Mouse (Mus musculus): ENCODE measurements at regions not wholly inside any gene's neighbourhood (a gene's known extent, or its start where the extent isn't known, plus 50 kb on each side); places are given as distances from the start of the nearest gene placed in this dataset.

DNA sequence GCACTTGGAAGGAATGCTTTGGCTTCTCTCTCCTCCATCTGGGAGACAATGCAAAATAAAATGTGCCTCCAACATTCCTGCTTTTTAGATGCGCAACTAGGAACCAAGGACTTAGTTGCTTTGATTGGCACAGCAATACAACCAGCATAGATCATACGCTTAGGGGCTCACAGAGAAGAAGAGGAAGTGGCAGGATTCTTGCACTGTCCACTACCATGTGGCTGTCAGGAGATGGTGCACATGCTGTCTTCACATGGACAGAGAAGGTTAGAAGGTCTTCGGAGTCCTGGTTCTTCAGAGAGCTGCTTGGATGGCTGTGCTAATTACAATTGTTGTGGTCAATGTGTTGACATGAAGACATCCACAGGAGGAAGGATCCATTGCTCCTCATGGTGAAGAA, 88.3 kb upstream of the Samsn1 start:
- no peak overlapping the region for H3K4me2 ChIP-seq
- no peak overlapping the region for H3K9ac ChIP-seq
- ATAC-seq (ENCODE audit: insufficient number of reproducible peaks, insufficient read depth, low FRiP score, low TSS enrichment, low read depth), result no peak
- H3K9me3 ChIP-seq, result no peaks in the 10 kb centered on the region
- H3K36me3 ChIP-seq, result no peaks in the 10 kb centered on the region
- no peaks in the 10 kb centered on the region for H3K4me1 ChIP-seq
- H3K4me3 ChIP-seq, result no peak overlapping the region
- H3K27ac ChIP-seq, result no peak overlapping the region
- no peaks in the 10 kb centered on the region for H3K27me3 ChIP-seq
- WGBS, result 93% methylated on average over 3 of the region's 3 CpGs

- WGBS, result 83% methylated on average over 2 of the region's 2 CpGs
Observed at GRCm38 (mm10) chr16:76108464-76108863, 86.4 kb upstream of the Samsn1 start.

DNA sequence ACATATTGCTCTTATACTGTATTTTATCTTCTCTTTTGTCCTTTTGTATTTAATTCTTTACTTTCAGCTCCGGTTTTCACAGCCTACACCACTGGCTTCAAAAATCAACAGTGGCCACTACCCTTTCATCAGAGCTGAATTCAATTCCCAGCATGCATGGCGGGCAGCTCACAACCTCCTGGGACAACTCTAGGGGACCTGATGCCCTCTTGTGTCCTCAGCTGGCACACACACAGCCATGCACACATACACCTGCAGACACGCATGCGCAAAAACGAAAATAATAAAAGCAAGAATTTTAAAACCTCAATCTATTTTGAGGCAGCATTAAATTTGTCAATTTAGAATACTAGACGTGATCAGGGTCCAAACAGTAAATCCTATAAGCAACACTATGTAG, 82.6 kb upstream of the Samsn1 start:
- Histone ChIP-seq H3K27ac (no peak overlapping the region), H3K9ac (no peak overlapping the region), H3K4me3 (no peak overlapping the region), H3K4me1 (no peaks in the 10 kb centered on the region), H3K36me3 (no peaks in the 10 kb centered on the region), H3K9me3 (no peaks in the 10 kb centered on the region), H3K4me2 (no peak overlapping the region), H3K27me3 (no peaks in the 10 kb centered on the region)
- ATAC-seq (ENCODE audit: insufficient number of reproducible peaks, insufficient read depth, low FRiP score, low TSS enrichment, low read depth), result no peak
- WGBS, result 94% methylated on average over 6 of the region's 6 CpGs

More at GRCm38 (mm10) chr16:76108464-76108863, 86.4 kb upstream of the Samsn1 start:
- H3K4me3 ChIP-seq, result no peak overlapping the region
- no peak overlapping the region for H3K27ac ChIP-seq
- H3K9me3 ChIP-seq, result no peaks in the 10 kb centered on the region
- no peak overlapping the region for H3K9ac ChIP-seq
- no peaks in the 10 kb centered on the region for H3K27me3 ChIP-seq
- H3K4me2 ChIP-seq, result no peak overlapping the region
- no peak for ATAC-seq (ENCODE audit: insufficient number of reproducible peaks, insufficient read depth, low FRiP score, low TSS enrichment, low read depth)
- no peaks in the 10 kb centered on the region for H3K4me1 ChIP-seq
- no peaks in the 10 kb centered on the region for H3K36me3 ChIP-seq

GRCm38 (mm10) chr16:76101773-76102172, 79.7 kb upstream of the Samsn1 start:
- no peaks in the 10 kb centered on the region for H3K4me1 ChIP-seq
- no peak overlapping the region for H3K9ac ChIP-seq
- 84% methylated on average over 3 of the region's 3 CpGs for WGBS
- no peaks in the 10 kb centered on the region for H3K36me3 ChIP-seq
- no peaks in the 10 kb centered on the region for H3K9me3 ChIP-seq
- no peaks in the 10 kb centered on the region for H3K27me3 ChIP-seq
- ATAC-seq (ENCODE audit: insufficient number of reproducible peaks, insufficient read depth, low FRiP score, low TSS enrichment, low read depth), result no peak
- H3K4me3 ChIP-seq, result no peak overlapping the region
- no peak overlapping the region for H3K4me2 ChIP-seq
- H3K27ac ChIP-seq, result no peak overlapping the region

GRCm38 (mm10) chr16:76097808-76098207, 75.7 kb upstream of the Samsn1 start:
- WGBS, result 84% methylated on average over 9 of the region's 9 CpGs
- Histone ChIP-seq H3K4me2 (no peak overlapping the region), H3K9me3 (no peaks in the 10 kb centered on the region), H3K4me3 (no peak overlapping the region), H3K27me3 (no peaks in the 10 kb centered on the region), H3K9ac (no peak overlapping the region), H3K4me1 (no peaks in the 10 kb centered on the region), H3K36me3 (no peaks in the 10 kb centered on the region), H3K27ac (no peak overlapping the region)
- no peak for ATAC-seq (ENCODE audit: insufficient number of reproducible peaks, insufficient read depth, low FRiP score, low TSS enrichment, low read depth)

DNA sequence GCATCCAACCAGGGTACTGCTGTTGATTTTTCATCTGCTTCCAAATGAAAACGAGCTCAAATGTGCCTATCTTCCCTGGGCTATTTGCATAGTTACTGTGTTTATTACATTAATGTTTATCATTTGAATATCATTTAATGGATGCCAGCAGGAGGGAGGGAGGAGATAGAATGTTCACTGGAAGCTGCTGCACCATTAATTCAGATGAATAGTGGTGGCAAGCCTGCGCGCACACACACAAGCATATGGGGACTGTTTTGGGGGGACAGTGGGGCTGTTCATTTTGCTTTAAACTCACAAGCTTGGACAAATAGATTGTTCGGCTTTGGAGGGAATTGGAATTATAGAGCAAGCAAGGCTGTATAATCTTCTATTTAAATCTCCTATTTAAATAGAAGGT, 74.3 kb upstream of the Samsn1 start:
- no peak for ATAC-seq (ENCODE audit: insufficient number of reproducible peaks, insufficient read depth, low FRiP score, low TSS enrichment, low read depth)
- Histone ChIP-seq H3K36me3 (no peaks in the 10 kb centered on the region), H3K4me1 (no peaks in the 10 kb centered on the region), H3K27me3 (no peaks in the 10 kb centered on the region), H3K27ac (no peak overlapping the region), H3K4me2 (no peak overlapping the region), H3K9me3 (no peaks in the 10 kb centered on the region), H3K9ac (no peak overlapping the region), H3K4me3 (no peak overlapping the region)
- WGBS, result 85% methylated on average over 4 of the region's 4 CpGs

GRCm38 (mm10) chr16:76085363-76085762, 63.3 kb upstream of the Samsn1 start:
- 89% methylated on average over 4 of the region's 4 CpGs for WGBS
- Histone ChIP-seq H3K4me1 (no peaks in the 10 kb centered on the region), H3K4me2 (no peak overlapping the region), H3K27me3 (no peaks in the 10 kb centered on the region), H3K27ac (no peak overlapping the region), H3K4me3 (no peak overlapping the region), H3K9me3 (no peaks in the 10 kb centered on the region), H3K36me3 (no peaks in the 10 kb centered on the region), H3K9ac (no peak overlapping the region)
- ATAC-seq (ENCODE audit: insufficient number of reproducible peaks, insufficient read depth, low FRiP score, low TSS enrichment, low read depth), result no peak

GRCm38 (mm10) chr16:76082465-76082864, 60.4 kb upstream of the Samsn1 start:
- no peak overlapping the region for H3K27ac ChIP-seq
- ATAC-seq (ENCODE audit: insufficient number of reproducible peaks, insufficient read depth, low FRiP score, low TSS enrichment, low read depth), result no peak
- no peaks in the 10 kb centered on the region for H3K9me3 ChIP-seq
- H3K27me3 ChIP-seq, result no peaks in the 10 kb centered on the region
- H3K4me3 ChIP-seq, result no peak overlapping the region
- H3K4me1 ChIP-seq, result no peaks in the 10 kb centered on the region
- no peak overlapping the region for H3K9ac ChIP-seq
- WGBS, result 66% methylated on average over 4 of the region's 4 CpGs
- no peaks in the 10 kb centered on the region for H3K36me3 ChIP-seq
- H3K4me2 ChIP-seq, result no peak overlapping the region

DNA sequence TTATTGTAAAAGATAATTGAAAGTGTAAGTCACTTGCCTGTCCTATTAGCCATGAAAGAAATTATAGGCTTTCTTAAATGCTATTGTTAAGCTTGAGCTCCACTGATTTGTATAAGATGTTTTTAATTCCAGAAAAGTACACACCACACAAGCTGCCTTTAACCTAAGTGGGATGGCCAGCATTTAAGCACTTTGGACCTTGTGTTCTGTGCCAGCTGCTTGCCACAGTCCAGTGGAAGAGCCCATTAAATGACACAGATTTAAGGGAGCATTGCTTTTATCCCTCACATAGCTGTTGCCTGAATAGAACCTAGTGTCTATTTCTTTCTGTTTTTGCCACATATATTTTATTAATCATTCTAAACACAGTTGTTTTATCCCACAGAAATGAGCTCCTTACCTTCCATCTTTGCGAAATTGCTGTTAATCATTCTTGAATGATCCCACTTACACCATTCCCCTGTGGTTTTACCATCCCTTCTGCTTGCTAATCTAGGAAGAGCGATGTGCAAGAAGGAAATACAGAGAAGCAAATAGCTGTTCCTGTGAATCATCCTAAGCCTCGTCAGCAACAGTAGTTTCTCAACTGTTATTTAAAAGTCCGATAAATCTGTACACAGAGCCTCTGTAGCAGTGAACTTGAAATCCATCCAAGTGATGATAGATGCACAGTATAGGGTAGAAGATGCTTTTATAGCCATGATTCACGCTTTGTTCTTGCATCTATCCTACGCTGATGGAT, 57.9 kb upstream of the Samsn1 start:
- Histone ChIP-seq H3K27ac (no peak overlapping the region), H3K36me3 (no peaks in the 10 kb centered on the region), H3K27me3 (no peaks in the 10 kb centered on the region), H3K9ac (no peak overlapping the region), H3K9me3 (no peaks in the 10 kb centered on the region), H3K4me3 (no peak overlapping the region), H3K4me1 (no peaks in the 10 kb centered on the region), H3K4me2 (no peak overlapping the region)
- WGBS, result 87% methylated on average over 6 of the region's 6 CpGs
- ATAC-seq (ENCODE audit: insufficient number of reproducible peaks, insufficient read depth, low FRiP score, low TSS enrichment, low read depth), result no peak

DNA sequence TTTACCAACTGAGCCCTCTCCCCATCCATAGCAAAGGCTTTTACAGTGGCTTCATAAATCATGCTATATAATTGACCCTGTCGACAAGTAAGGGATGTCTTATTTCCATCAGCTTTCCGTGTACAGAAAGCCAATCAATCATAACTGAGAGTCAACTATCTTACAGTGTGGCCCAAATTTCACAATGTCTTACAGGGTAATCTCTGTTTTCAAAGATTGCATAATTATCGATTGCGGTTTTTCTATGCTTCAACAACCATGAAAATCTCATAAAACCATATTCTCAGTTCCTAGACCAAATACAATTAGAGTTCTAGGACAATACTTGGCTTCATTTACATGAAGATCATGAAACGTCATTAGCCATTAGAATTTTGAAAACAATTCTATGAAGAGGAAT, 56.1 kb upstream of the Samsn1 start:
- no peaks in the 10 kb centered on the region for H3K36me3 ChIP-seq
- 88% methylated on average over 5 of the region's 5 CpGs for WGBS
- ATAC-seq (ENCODE audit: insufficient number of reproducible peaks, insufficient read depth, low FRiP score, low TSS enrichment, low read depth), result no peak
- no peak overlapping the region for H3K4me3 ChIP-seq
- H3K4me2 ChIP-seq, result no peak overlapping the region
- no peak overlapping the region for H3K9ac ChIP-seq
- no peaks in the 10 kb centered on the region for H3K27me3 ChIP-seq
- H3K27ac ChIP-seq, result no peak overlapping the region
- no peaks in the 10 kb centered on the region for H3K4me1 ChIP-seq
- H3K9me3 ChIP-seq, result no peaks in the 10 kb centered on the region

DNA sequence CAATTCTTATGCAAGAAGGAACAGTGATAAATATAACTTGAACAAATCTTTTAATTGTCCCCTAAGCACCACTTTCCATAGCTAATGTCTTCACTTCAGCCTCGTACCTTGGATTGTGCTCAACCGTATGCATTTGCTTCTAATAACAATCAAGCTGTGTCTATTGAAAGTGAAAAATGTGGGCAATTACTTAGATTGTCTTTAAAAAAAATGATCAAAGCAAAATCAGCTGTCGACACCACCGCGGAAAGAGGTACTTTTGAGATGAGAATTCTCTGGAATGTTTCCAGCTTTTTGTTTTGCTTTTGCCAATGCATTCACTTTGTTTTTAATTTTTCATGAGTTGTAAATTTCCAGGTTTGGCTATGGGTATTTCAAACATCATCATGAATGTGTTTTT, 54.1 kb upstream of the Samsn1 start:
- WGBS, result 42% methylated on average over 5 of the region's 5 CpGs
- no peaks in the 10 kb centered on the region for H3K9me3 ChIP-seq
- no peak overlapping the region for H3K27ac ChIP-seq
- H3K4me3 ChIP-seq, result no peak overlapping the region
- no peak overlapping the region for H3K9ac ChIP-seq
- ATAC-seq (ENCODE audit: insufficient number of reproducible peaks, insufficient read depth, low FRiP score, low TSS enrichment, low read depth), result no peak
- no peaks in the 10 kb centered on the region for H3K27me3 ChIP-seq
- no peak overlapping the region for H3K4me2 ChIP-seq
- H3K4me1 ChIP-seq, result no peaks in the 10 kb centered on the region
- no peaks in the 10 kb centered on the region for H3K36me3 ChIP-seq

Measured in embryonic facial prominence, embryonic 13.5 days (tissue).